Mouse (Mus musculus): ENCODE data around the gene Nbl1.
A peak's percentile ranks its signal among the peaks of the same experiment; 100 is the strongest.

Nbl1 gene

DNA sequence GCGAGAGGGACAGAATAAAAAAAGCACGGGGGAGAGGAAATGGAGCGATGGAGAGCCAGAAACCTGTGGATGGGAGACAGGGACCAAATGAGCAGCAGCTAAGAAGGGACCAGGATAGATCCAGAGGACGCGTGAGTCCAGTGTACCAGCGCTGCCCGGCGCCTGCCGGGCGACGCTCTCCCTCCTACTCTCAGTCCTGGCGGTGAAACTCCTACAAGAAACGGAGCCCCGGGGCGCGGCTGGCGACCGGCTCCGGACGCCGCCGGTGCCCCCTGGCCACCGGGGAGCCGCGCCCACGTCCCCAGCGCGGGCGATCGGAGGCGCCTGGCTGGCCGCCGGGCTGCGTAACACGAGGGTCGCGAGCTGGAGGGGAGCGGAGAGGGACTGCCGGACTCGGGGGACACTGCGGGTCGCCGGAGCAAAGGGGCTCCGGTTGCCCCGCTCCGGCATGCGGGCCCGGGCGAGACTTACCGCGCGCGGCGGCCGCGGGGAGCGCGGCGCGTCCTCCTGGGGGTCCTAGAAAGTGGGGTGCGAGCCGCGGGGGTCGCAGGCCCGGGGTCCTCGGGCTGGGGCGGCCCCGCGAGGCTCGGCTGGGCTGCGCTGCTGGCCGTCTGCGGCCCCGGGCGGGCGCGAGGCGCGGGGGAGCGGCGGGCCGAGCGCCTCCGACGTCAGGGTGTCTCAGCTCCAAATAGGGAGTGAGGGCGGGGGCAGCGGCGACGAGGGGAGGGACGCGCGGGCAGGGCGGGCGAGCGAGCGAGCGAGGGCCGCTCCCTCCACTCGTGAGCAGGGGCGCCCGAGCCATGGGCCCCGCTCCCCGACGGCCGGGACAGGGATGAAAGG, at the start of gene Nbl1:
Gene Nbl1 (minus strand): TSS at position 638 of the 840 bp plus-strand sequence.
- DNase-seq (ENCODE audit: low spot score in 2 of 2): no peak

DNA sequence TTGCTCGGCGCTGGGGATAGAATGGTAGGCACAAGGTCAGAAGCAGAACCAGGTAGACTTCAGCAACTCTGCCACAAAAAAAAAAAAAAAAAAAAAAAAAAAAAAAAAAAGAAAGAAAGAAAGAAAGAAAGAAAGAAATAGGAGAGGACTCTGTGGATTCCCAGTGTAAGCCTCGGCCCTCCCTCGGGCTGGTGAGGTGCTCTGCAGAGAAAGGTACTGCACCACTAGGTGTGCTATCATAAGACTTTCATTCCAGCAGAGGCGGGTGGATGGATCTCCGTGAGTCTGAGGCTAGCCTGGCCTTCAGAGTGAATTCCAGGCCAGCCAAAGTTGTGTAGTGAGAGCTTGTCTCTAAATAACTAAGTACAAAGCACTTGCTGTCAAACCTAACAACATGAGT, 49.0 kb upstream of the Nbl1 start:
- DNase-seq (ENCODE audit: low spot score in 2 of 2): no peak

DNA sequence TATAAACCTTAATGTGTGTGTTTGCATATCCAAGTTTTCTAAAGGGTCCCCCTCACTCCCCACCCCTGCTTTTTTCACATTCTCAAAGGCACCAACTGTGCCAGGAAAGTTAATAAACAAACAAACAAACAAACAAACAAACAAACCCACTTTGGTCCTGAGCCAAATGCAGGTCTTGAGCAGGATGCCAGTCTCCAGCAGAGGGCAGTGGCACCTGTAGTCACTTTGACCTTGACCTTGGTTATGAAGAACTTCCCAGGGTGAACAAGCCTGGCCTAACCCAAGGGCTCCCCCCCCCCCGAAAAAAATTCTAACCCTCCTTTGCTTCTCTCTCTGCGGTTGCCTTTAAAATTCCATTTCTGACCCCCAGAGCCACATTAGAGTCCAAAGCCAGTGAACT, 47.5 kb upstream of the Nbl1 start:
- DNase-seq (ENCODE audit: low spot score in 2 of 2): no peak

DNA sequence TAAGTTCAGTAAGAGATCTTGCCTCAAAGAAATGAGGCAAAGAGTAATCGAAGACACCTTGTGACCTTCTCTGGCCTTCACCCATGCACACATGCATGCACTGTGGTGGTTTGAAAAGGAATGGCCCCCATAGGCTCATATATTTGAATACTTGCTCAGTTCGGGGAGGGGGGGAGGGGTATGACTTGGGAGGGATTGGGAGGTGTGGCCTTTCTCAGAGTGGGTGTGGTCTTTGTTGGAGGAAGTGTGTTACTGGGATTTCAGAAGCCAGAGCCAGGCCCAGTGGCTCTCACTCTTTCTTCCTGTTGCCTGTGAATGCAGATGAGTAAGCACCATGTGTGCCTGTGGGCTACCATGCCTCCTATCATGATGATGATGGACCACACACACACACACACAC, 43.2 kb upstream of the Nbl1 start:
- DNase-seq (ENCODE audit: low spot score in 2 of 2): no peak

DNA sequence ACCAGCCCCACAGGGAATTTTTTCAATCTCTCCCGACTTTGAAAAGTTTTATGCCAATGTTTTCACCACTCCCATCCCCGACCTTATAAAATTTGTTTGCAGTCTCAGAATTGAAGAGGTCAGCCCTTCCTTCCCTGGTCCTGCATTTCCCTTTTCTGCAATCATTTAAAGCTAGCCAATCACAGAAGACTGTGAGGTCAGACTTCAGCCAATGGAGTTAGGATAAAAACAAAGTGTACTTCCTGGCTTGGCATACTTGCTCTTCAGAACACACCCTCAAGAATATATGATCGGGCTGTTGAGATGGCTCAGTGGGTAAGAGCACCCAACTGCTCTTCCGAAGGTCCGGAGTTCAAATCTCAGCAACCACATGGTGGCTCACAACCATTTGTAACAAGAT, 40.3 kb upstream of the Nbl1 start:
- no peak for DNase-seq (ENCODE audit: low spot score in 2 of 2)

DNA sequence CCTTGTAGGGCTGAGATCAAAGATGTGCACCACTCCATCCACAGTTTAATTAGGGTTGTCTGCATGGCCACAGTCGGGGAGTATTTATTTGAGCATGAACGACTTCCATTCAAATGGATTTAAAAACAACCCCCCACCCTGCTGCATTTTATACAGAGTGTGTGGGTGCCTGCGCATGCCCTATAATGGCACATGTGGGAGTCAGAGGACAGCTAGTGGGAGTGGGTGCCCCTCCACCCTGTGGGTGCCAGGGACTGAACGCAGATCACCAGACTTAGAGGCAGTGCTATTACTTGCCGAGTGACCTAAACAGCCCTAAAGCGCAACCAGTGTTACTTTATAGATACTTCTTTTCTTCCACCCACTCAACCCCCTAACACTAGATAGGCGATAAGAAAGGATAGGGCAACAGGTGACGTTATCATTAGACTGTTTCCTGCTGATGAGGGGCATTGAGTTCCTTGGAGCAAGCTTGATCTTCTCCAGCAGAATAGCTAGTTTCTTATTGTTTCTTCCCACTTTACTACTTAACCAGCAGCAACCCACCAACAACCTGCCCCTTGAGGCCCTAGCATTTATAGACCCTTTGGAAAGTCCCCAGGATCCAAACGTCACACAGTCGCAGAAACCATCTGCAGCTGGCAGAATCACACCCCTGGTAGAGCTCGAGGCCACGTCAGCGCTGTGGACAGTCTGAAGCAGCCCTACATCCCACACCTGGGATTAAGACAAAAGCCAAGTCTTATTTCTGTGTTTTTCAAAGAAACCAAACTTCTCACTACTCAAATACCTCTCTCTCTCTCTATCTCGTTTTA, 39.3 kb upstream of the Nbl1 start:
- DNase-seq (ENCODE audit: low spot score in 2 of 2): no peak

DNA sequence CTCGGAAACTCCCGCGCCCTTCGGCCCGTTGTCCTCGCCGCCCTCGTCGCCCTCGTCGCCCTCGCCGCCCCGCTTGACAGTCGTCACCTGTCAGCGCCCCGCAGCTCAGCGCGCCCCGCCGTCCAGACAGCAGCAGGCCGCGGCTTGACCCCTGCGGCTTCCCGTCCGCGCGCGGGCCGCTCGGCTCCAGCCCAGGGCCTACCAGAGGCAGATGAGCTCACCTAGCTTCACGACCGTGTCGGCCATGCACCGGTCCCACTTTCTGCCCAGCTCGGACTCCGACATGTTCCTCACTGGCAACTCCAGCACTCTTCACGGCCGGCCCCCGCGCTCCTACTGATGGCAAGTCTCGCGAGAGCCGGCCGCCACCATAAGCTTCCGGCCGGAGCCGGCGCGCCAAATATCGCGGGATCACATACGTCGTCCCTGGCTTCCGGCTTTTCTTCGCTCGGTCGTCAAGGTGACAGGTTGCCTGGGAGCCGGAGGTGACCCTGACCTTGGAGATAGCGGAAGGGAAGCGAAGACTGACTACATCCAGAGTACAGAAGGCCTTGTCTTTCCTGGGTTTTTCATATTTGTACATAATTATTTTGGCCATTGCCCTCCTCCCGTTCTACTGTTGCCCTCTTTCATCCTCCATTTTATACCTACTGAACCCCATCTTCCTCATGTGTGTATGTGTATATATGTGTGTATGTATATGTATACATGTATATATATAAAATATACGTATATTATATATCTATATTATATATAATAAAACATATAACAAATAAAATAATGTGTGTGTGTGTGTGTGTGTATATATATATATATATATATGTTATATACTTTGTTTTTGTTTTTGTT, 38.1 kb upstream of the Nbl1 start, which contains the start of gene Minos1:
Gene Minos1 (minus strand): TSS at position 413 of the 849 bp plus-strand sequence.
- peak; percentile 96 to 99 for DNase-seq (ENCODE audit: low spot score in 2 of 2)

DNA sequence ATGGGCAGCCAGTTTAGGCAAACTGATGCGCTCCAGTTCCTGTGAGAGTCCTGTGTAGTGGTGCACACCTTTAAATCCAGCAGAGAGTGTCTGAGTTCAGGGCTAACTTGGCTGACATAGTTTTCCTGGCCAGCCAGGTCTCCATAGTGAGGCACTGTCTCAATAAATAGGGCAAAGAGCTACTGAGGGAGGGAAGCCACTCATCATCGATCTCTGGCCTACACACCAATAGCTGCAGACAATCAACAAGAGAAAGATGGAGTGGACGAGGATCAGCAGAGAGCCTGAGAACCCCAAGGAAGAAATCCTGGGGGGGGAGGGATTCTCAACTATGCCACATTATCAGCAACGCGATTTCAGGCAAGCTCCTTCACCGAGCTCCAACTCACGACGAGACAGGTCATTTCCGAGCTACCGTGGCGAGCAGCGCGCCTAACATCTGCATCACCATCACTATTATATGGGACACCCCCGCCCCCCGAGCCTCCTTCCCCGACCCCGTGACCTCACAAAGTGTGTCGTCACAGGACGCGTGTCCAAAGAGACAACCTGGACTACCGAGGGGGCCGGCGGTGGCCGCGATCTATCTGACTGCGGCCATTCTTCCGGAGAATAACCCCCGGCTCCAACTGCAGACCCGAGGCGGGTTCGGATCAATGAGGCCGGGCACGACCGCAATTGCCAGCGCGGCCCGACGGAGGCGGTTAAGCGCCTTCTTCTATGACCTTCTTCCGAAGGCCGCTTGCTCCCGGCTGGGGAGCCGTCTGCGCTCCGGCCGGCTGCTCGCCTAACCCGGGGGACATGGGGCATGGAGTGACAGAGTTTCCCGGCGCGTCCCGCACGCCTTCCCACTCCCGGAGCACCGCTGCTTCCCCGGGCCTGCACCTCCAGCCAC, 37.3 kb upstream of the Nbl1 start:
- peak in 1 of 2 experiments; percentile 45 for DNase-seq (ENCODE audit: low spot score in 2 of 2)

DNA sequence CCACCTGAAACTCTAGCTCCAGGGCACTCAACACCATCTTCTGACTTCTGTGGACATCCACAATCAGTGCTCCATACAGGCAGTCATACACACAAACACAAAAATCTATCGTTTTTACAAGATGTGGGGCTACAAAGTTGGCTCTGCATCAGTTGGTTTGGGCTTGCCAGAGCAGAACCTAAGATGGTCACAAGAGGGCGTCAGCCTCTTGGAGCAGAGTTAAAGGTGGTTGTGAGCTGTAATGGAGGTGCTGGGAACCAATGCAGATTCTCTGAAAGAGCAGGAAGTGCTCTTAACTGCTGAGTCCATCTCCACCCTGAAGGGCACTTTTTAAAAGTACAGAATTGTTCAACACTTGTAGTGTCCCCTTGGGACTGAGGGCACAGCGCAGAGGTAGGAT, 33.7 kb upstream of the Nbl1 start:
- no peak for DNase-seq (ENCODE audit: low spot score in 2 of 2)

DNA sequence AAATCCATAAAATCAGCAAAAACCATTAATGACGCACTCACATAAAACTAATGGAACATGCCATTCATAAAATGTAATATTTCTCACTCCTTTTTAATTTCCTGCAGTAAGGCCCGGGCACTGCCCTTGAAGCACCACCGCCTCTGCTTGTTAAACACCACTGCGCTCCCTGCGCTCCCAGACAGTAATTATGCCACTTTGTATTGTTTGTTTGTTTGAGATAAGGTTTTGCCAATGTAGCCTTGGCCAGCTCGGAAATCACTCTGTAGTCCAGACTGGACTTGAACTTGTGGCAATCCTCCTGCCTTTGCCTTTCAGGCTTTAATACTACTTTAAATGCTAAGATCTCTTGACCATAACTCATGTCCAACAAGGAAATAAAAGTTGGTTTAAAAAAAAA, 32.1 kb upstream of the Nbl1 start:
- no peak for DNase-seq (ENCODE audit: low spot score in 2 of 2)

DNA sequence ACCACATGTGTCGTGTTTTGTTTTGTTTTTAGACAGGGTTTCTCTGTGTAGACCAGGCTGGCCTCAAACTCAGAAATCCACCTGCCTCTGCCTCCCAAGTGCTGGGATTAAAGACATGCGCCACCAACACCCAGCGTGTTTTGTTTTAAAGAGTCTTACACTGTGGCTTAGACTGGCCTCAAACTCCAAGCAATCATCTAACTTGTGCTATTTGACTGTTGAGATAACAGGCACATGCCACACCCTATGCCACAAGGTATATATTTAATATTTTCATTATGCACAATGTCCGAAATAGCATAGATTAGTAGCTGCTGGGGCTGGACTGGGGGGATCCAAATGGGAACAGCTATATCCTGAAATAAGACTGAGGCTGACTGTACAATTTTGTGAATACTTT, 29.8 kb upstream of the Nbl1 start:
- no peak for DNase-seq (ENCODE audit: low spot score in 2 of 2)

DNA sequence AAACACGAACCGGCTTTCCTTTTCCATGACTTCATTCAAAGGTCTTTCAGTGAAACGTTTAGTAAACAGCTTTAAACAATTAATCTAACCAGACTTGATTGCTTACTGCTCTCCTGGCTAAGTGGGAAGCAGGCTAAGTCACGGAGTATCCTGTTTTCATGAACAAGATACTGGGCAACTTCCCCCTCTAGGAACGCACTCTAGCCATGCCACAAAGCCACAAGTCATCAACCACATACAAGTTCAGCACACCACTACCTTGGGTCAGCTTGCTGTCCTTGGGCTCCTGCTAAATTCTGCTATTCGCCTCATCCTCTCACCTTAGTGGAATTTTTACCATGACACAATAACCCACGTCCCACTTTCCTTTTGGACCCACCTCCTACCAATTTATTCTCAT, 28.2 kb upstream of the Nbl1 start:
- DNase-seq (ENCODE audit: low spot score in 2 of 2): no peak

DNA sequence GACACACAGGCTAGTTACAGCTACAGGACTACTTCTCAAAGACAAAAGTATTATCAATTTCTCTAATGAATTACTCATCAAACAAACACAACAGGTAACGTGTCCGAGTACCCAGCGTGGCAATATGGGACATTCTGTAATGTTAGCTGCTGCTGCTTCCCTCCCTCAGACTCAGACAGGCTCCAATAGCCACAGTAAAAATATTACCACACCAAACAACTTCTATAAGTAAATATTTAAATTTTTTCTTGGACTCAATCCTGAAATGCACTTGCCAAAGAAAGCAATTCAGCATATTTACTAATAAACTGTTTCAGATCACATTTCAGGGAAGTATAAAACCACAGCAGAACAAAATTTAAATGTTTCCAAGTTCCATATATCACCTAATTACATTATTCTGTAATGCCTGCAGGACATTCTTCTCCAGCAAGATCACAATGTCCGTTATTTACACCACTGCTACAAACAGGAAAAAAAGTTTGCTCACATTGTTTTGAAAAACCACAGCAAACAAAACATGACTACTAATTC, 27.6 kb upstream of the Nbl1 start:
- no peak for DNase-seq (ENCODE audit: low spot score in 2 of 2)

DNA sequence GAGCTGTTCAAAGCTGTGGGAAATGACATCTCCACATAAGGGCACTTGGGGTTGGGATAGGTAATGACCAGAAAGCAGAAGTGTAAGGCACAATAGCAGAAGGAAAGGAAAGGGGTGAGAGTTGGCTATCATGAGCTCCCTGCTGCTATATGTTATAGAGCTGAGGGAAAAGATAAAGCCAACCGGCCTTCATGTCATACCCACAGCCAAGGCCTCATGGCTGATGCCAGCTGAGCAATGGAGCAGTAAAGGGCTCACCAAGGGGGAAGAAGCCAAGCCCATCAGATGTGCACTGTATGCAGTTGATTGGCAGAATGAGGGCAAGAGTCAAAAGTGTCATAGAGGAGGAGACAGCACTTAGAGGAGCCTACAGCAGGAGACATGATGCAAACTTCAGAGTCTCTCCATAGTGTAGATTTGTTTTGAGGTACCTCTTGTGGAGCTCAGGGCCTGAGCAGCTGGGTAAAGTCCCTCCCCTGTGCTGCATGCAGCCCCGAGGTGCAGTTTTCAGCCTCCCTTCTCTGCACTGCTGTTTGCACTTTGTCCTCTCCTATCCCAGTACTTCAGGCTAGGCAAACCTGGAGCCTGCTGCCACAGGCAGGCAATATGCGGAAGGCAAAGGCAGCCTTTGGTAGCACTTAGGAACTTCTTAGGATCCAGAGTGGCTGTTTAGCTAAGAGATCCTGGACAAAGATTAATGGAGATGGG, 23.7 kb upstream of the Nbl1 start:
- peak in 1 of 2 experiments; percentile 31 for DNase-seq (ENCODE audit: low spot score in 2 of 2)

DNA sequence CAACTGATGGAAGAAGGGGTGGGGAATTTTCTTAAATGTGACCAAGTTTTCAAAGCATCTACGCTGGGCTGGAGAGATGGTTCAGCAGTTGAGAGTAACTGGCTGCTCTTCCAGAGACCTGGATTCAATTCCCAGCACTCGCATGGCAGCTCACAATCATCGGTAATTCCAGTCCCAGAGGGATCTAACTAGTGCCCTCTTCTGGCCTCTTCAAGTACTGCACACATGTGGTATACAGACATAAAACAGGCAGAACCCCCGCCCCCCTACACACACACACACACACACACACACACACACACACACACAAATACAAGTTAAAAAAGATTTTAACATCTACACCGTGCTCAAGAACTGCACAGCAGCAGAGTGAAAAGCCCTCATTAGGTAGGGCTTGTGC, 22.9 kb upstream of the Nbl1 start:
- peak in 1 of 2 experiments; percentile 33 for DNase-seq (ENCODE audit: low spot score in 2 of 2)

DNA sequence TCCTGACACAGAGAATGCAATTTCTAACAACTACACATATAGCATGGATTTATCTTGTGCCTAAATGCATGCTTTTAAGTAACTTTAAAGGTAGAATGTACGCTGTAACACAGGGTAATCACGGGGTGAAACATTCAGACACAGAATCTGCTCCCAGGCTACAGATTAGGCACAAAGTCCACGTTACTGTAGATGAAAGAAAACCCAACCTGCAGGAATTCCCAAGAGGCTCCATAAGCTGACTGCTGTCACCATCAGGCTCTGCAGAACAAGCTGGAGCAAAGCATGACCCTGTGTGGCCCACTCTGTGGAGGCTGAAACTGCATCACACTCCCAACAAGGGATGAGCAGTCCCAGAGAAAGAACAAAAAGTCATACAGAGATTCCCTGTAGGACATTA, 19.7 kb upstream of the Nbl1 start:
- DNase-seq (ENCODE audit: low spot score in 2 of 2): no peak

DNA sequence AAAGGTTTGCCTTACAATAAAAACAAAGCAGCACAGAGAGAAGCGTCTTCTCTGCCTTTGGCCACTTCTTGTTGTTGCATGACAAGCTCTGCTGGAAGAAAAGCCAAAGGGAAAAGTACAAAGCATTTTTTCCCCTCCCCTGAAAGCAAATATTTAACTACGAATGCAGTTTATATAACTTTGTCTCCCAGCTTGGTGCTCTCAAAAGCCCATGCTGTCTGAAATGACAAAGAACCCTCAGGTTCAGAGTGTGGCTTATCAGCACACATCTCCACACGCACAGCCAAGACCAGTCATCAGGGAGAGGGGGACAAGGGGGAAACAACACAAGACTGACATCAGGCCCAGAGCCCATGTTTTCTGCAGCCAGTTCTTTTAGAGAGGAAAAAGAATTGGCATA, 18.6 kb upstream of the Nbl1 start:
- DNase-seq (ENCODE audit: low spot score in 2 of 2): no peak

DNA sequence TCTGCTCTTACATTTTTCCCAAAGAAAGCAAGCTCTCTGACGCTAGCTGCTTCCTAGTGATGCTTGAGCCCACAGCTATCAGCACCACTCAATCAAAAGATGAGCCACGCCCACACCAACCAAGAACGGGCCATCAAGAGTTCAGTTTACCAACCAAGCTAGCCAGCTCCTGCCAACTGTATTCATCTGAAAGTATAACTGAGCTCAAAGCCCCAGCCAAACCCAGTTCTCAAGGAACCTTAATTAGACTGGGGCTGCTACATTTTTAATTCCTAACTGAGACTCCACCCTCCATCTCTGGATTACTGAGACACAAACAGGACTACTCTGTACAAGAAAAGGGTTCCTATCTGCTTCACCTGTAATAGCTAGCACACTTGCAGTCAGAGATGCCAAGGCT, 18.1 kb upstream of the Nbl1 start:
- no peak for DNase-seq (ENCODE audit: low spot score in 2 of 2)

DNA sequence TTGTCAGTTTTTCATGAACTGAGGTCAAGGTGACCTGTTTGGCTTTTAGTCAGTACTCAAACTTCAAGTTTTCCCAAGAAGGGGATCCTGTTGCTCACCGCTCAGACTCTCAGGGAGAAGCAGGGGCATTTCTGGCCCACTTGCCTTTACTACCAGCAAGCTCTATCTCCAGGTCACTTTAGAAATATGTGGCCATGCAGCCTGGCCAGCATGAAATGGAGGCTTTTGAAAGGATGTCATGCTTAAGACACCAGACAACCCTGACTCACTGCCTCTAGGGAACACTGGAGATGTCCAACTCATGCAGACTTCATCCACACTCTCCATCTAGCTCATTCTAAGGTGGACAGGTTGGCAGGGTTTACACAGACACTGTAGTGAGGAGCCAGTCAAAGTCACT, 12.7 kb upstream of the Nbl1 start:
- no peak for DNase-seq (ENCODE audit: low spot score in 2 of 2)

DNA sequence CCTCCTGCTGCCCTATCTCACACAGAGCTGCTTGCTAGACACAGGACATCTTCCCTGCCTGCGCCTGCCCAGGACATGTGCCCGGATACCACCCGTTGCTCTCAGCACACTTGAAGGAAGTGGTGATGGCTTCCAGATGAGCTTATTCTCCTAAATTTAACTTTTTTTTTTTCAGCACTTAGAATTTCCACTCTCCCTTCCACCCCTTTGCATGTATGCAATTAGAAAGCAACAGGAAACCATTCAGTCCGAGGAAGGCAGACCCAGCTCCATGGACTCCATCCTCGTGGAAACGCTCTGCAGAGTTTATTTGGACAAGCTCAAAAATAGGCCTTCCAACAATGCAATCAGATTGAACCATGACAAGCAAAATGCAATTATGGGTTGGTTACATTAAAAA, 8.8 kb upstream of the Nbl1 start:
- no peak for DNase-seq (ENCODE audit: low spot score in 2 of 2)

Measured in spleen, postnatal 4 days (tissue).